Mouse (Mus musculus): ENCODE measurements around the gene Ajap1. TPM values are rescaled to one million over a fixed set of nuclear protein-coding genes. Genes with fewer than 3 reads are reported as not detected.

Ajap1 gene
- total RNA-seq, 2 experiments from 2014 or later, result 48.3 to 49.0 TPM

- Histone ChIP-seq H3K4me3 (no peak overlapping the region), H3K27ac (no peak overlapping the region)
- TF ChIP-seq CTCF (conservative IDR thresholded peaks at IDR 0.05), result no peak
- DNase-seq (ENCODE audit: low spot score in 2 of 2), result no peak
Measured at GRCm38 (mm10) chr4:153374233-153374632, 108.4 kb downstream of the Ajap1 start.

- DNase-seq (ENCODE audit: low spot score in 2 of 2), result peak in 1 of 2 experiments; percentile 44
- Histone ChIP-seq H3K27ac (no peak overlapping the region), H3K4me3 (no peak overlapping the region)
Measured at GRCm38 (mm10) chr4:153373125-153373524, 109.5 kb downstream of the Ajap1 start.

GRCm38 (mm10) chr4:153368620-153369159 lies 113.9 kb downstream of the Ajap1 start:
- Histone ChIP-seq H3K27ac (no peak overlapping the region), H3K4me3 (no peak overlapping the region)
- TF ChIP-seq CTCF (conservative IDR thresholded peaks at IDR 0.05), result no peak
- DNase-seq (ENCODE audit: low spot score in 2 of 2), result peak in 1 of 2 experiments; percentile 28

More at GRCm38 (mm10) chr4:153373125-153373524, 109.5 kb downstream of the Ajap1 start:
- no peak for TF ChIP-seq CTCF (conservative IDR thresholded peaks at IDR 0.05)

- Histone ChIP-seq H3K4me3 (no peak overlapping the region), H3K27ac (no peak overlapping the region)
- no peak for DNase-seq (ENCODE audit: low spot score in 2 of 2)
- TF ChIP-seq CTCF (conservative IDR thresholded peaks at IDR 0.05), result no peak
Measured at GRCm38 (mm10) chr4:153360868-153361545, 121.6 kb downstream of the Ajap1 start.

GRCm38 (mm10) chr4:153358243-153358550 lies 124.4 kb downstream of the Ajap1 start:
- Histone ChIP-seq H3K4me3 (no peak overlapping the region), H3K27ac (no peak overlapping the region)
- TF ChIP-seq CTCF (conservative IDR thresholded peaks at IDR 0.05), result no peak
- peak in 1 of 2 experiments; percentile 24 for DNase-seq (ENCODE audit: low spot score in 2 of 2)

GRCm38 (mm10) chr4:153357539-153358242 lies 124.9 kb downstream of the Ajap1 start:
- no peak for TF ChIP-seq CTCF (conservative IDR thresholded peaks at IDR 0.05)
- DNase-seq (ENCODE audit: low spot score in 2 of 2), result no peak

GRCm38 (mm10) chr4:153356236-153356635 lies 126.4 kb downstream of the Ajap1 start:
- peak in 1 of 2 experiments; percentile 31 for DNase-seq (ENCODE audit: low spot score in 2 of 2)

More at GRCm38 (mm10) chr4:153357539-153358242, 124.9 kb downstream of the Ajap1 start:
- no peak overlapping the region for H3K4me3 ChIP-seq
- H3K27ac ChIP-seq, result no peak overlapping the region

GRCm38 (mm10) chr4:153344999-153345398 lies 137.6 kb downstream of the Ajap1 start:
- no peak overlapping the region for H3K27ac ChIP-seq
- peak; percentile 30; the same call in 1 of the 2 replicates for TF ChIP-seq CTCF (conservative IDR thresholded peaks at IDR 0.05)

More at GRCm38 (mm10) chr4:153356236-153356635, 126.4 kb downstream of the Ajap1 start:
- H3K27ac ChIP-seq, result peak overlapping the region; percentile 43; the same call in 1 of the 2 replicates
- TF ChIP-seq CTCF (conservative IDR thresholded peaks at IDR 0.05), result no peak
- H3K4me3 ChIP-seq, result no peak overlapping the region

GRCm38 (mm10) chr4:153340887-153341286 lies 141.7 kb downstream of the Ajap1 start:
- H3K4me3 ChIP-seq, result no peak overlapping the region
- no peak for TF ChIP-seq CTCF (conservative IDR thresholded peaks at IDR 0.05)
- H3K27ac ChIP-seq, result no peak overlapping the region
- DNase-seq (ENCODE audit: low spot score in 2 of 2), result no peak

More at GRCm38 (mm10) chr4:153344999-153345398, 137.6 kb downstream of the Ajap1 start:
- H3K4me3 ChIP-seq, result no peak overlapping the region
- no peak for DNase-seq (ENCODE audit: low spot score in 2 of 2)

- DNase-seq (ENCODE audit: low spot score in 2 of 2), result peak in 1 of 2 experiments; percentile 20
- no peak overlapping the region; the same call in 1 of the 2 replicates for H3K4me3 ChIP-seq
- no peak overlapping the region for H3K27ac ChIP-seq
- no peak for TF ChIP-seq CTCF (conservative IDR thresholded peaks at IDR 0.05)
Measured at GRCm38 (mm10) chr4:153335301-153335799, 147.3 kb downstream of the Ajap1 start.

GRCm38 (mm10) chr4:153327809-153328208 lies 154.8 kb downstream of the Ajap1 start:
- Histone ChIP-seq H3K27ac (no peak overlapping the region), H3K4me3 (no peak overlapping the region)
- peak; percentile 27 to 29 for DNase-seq (ENCODE audit: low spot score in 2 of 2)
- no peak for TF ChIP-seq CTCF (conservative IDR thresholded peaks at IDR 0.05)
